Mouse (Mus musculus) small intestine, adult 2 months (tissue): ENCODE data around the gene Msantd2.

ENCODE experiments used
- CTCF ChIP-seq: fragments of 200-500 bp; IDR thresholded peaks from 2 replicates; pipeline ENCODE4 v1.5.1; 2012; ENCODE audit warnings: low read depth, mild to moderate bottlenecking, control low read depth, inconsistent platforms, low read length, moderate library complexity, mixed read lengths; ENCODE audit not compliant: insufficient replicate concordance, insufficient read length; ENCODE audit errors: extremely low read depth
- POLR2A ChIP-seq: fragments of 200-500 bp; IDR thresholded peaks from 2 replicates; pipeline ENCODE4 v1.6.1; 2012; ENCODE audit warnings: low read depth, mild to moderate bottlenecking, control low read depth, inconsistent platforms, low read length, moderate library complexity

GRCm38 (mm10) chr9:37519995-37520394 is 30.9 kb downstream of the Msantd2 start:
- TF ChIP-seq CTCF: no peak
- TF ChIP-seq POLR2A: no peak
